Mouse (Mus musculus): ENCODE results near the gene Smad6. TPM values are rescaled to one million over a fixed set of nuclear protein-coding genes. Genes with fewer than 3 reads are reported as not detected.
A peak's percentile ranks its signal among the peaks of the same experiment; 100 is the strongest.

Gene Smad6
- polyA plus RNA-seq, 1 experiment from 2014 or later: 1.9 TPM

DNA sequence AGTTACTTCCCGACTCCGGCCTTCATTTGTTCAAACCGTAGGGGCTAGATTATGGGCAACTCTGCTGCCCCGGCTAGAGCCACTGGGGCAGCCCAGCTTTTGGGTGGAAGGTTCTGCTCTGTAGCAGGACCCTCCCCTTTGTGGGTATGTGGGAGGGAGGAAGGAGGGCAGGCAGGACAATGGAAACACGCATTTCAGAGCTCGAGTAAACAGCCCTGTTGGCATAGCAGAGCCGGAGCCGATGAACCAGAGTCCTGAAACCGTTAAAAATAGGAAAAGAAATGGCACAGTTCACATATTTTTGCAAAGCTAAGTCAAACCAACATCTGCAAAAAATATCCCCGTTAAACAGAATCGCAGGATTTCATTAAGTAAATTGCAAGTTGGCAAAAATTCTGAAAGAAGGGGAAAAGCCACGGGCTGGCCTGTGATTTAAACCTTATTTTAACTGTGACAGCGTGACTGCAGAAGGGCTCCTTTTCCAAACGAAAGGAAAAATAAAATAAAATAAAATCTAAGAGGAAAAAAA lies 48.1 kb downstream of the Smad6 start:
- no peaks in the 10 kb centered on the region for H3K9me3 ChIP-seq (replicated peaks; ENCODE audit: control insufficient read depth, low read length)
- ATAC-seq (no peak), DNase-seq (ENCODE audit: low spot score) (no peak)
- no peaks in the 10 kb centered on the region for H3K36me3 ChIP-seq (ENCODE audit: control insufficient read depth, insufficient read depth, low read length)
- H3K4me1 ChIP-seq (ENCODE audit: control insufficient read depth, insufficient read depth, low read length): peaks cover 26% of the 10 kb centered on the region
- H3K9ac ChIP-seq (ENCODE audit: low read length): peak overlapping the region; percentile 26; the same call in 1 of the 2 replicates
- WGBS: 24% methylated on average over 14 of the region's 14 CpGs
- no peaks in the 10 kb centered on the region for H3K27me3 ChIP-seq (replicated peaks; ENCODE audit: control insufficient read depth, insufficient read depth, low read length)
- H3K4me2 ChIP-seq (ENCODE audit: low read length): no peak overlapping the region
- no peak overlapping the region for H3K4me3 ChIP-seq (ENCODE audit: low read depth, low read length)
- H3K27ac ChIP-seq (ENCODE audit: low read depth, low read length): peak overlapping the region; percentile 17; the same call in 1 of the 2 replicates

DNA sequence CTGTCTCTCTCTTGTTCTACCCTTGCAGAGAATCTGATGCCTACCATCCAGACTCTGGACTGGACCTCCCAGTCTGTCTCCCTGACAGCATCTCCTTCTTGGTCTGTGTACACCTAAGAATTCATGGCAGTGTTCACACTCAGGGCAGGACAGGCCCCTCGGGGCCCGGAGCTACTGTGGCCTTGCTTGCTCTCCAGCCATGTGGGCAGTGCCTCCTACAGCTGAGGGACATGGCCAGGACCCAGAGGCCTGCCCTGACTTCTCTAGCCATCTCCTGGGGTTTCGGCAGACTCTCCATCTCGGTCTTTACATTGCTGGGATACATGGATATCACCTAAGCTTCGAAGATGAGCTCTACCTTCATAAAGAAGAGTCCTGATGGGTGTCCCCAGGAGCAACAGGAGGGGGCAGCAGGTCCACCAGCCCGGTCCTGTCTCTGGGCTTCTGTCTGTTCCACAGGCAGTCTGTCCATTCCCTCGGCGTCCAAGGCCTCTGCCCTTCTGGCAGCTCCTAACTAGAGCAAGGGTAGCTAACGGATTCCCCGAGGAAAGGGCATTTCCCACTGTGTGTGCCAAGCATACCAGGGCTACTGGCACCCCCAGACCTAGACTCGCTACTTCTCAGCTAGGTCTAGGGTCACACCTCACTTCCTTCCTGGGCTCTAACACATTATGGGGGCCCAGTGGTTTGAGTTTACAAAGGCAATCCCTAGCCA lies 49.1 kb downstream of the Smad6 start:
- Histone ChIP-seq H3K9me3 (replicated peaks; ENCODE audit: control insufficient read depth, low read length) (no peaks in the 10 kb centered on the region), H3K27ac (ENCODE audit: low read depth, low read length) (no peak overlapping the region), H3K4me1 (ENCODE audit: control insufficient read depth, insufficient read depth, low read length) (peaks cover 28% of the 10 kb centered on the region), H3K27me3 (replicated peaks; ENCODE audit: control insufficient read depth, insufficient read depth, low read length) (no peaks in the 10 kb centered on the region), H3K4me2 (ENCODE audit: low read length) (no peak overlapping the region), H3K36me3 (ENCODE audit: control insufficient read depth, insufficient read depth, low read length) (no peaks in the 10 kb centered on the region), H3K9ac (ENCODE audit: low read length) (no peak overlapping the region), H3K4me3 (ENCODE audit: low read depth, low read length) (no peak overlapping the region)
- WGBS: 93% methylated on average over 11 of the region's 11 CpGs
- ATAC-seq: no peak
- no peak for DNase-seq (ENCODE audit: low spot score)

DNA sequence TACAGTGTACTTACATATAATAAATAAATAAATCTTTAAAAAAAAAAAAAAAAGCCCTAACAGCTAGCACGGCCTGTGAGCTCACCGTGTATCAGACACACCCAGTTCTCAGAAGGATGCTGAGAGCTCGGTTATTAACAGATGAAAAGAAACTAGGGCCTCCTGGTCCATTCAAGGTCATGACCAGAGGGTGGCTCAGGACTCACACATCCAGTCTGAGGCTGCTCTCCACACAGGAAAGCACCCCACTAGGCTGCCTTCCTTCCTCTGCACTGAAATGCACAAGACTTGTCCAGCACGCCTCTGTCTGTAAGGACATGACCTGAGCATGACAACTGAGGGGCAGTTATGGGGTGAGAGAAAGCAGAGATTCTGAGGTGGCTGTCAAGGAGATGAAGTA lies 50.3 kb downstream of the Smad6 start:
- Histone ChIP-seq H3K4me3 (ENCODE audit: low read depth, low read length) (no peak overlapping the region), H3K27me3 (replicated peaks; ENCODE audit: control insufficient read depth, insufficient read depth, low read length) (no peaks in the 10 kb centered on the region), H3K9ac (ENCODE audit: low read length) (no peak overlapping the region), H3K4me1 (ENCODE audit: control insufficient read depth, insufficient read depth, low read length) (peaks cover 31% of the 10 kb centered on the region), H3K9me3 (replicated peaks; ENCODE audit: control insufficient read depth, low read length) (no peaks in the 10 kb centered on the region), H3K4me2 (ENCODE audit: low read length) (no peak overlapping the region), H3K27ac (ENCODE audit: low read depth, low read length) (no peak overlapping the region), H3K36me3 (ENCODE audit: control insufficient read depth, insufficient read depth, low read length) (no peaks in the 10 kb centered on the region)
- ATAC-seq: no peak
- no peak for DNase-seq (ENCODE audit: low spot score)
- WGBS: 73% methylated on average over 4 of the region's 4 CpGs

DNA sequence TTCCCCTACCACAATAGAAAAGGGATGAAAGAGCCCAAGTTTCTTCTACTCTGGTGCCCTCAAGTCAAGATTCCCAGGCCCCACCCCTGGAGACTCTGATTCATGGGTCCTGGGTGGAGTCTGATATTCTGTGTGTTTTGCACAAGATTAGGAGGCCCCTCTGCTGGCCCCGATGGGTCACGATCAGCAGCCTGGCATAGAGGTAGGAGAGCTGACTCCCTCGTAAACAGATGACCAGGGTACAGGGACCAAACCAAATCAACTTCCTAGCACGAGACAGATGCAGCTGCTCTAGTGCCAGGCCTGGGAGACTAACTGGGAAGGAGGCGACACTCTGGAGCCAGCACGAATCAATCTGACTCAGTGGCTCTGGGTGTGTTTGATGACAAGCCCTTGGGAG lies 51.0 kb downstream of the Smad6 start:
- H3K36me3 ChIP-seq (ENCODE audit: control insufficient read depth, insufficient read depth, low read length): no peaks in the 10 kb centered on the region
- no peak overlapping the region for H3K27ac ChIP-seq (ENCODE audit: low read depth, low read length)
- 76% methylated on average over 6 of the region's 6 CpGs for WGBS
- no peaks in the 10 kb centered on the region for H3K27me3 ChIP-seq (replicated peaks; ENCODE audit: control insufficient read depth, insufficient read depth, low read length)
- no peak overlapping the region for H3K4me2 ChIP-seq (ENCODE audit: low read length)
- ATAC-seq: no peak
- H3K4me3 ChIP-seq (ENCODE audit: low read depth, low read length): no peak overlapping the region
- peaks cover 30% of the 10 kb centered on the region for H3K4me1 ChIP-seq (ENCODE audit: control insufficient read depth, insufficient read depth, low read length)
- no peak overlapping the region for H3K9ac ChIP-seq (ENCODE audit: low read length)
- H3K9me3 ChIP-seq (replicated peaks; ENCODE audit: control insufficient read depth, low read length): no peaks in the 10 kb centered on the region
- no peak for DNase-seq (ENCODE audit: low spot score)

DNA sequence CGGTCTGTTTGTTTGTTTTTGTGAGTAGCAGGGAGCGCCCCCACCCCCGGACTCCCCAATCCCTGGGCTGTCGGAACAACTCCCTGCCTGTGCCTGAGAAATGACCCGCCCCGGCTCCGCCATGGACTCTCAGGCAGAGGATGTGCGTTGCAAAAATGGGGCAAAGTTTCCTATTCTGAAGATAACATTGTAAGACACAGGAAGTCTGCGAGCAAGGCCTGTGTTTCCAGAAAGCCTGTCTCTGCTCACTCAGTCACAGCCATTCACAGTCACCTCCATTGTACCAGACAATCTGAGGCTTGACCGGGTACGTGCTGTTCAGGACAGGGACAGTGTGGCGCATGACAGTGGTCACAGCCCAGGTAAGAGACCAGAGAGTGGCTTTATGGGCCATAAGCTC lies 51.5 kb downstream of the Smad6 start:
- no peaks in the 10 kb centered on the region for H3K27me3 ChIP-seq (replicated peaks; ENCODE audit: control insufficient read depth, insufficient read depth, low read length)
- H3K4me1 ChIP-seq (ENCODE audit: control insufficient read depth, insufficient read depth, low read length): peaks cover 29% of the 10 kb centered on the region
- no peak overlapping the region for H3K4me3 ChIP-seq (ENCODE audit: low read depth, low read length)
- DNase-seq (ENCODE audit: low spot score): no peak
- H3K9ac ChIP-seq (ENCODE audit: low read length): no peak overlapping the region
- no peaks in the 10 kb centered on the region for H3K36me3 ChIP-seq (ENCODE audit: control insufficient read depth, insufficient read depth, low read length)
- H3K4me2 ChIP-seq (ENCODE audit: low read length): no peak overlapping the region
- no peak overlapping the region for H3K27ac ChIP-seq (ENCODE audit: low read depth, low read length)
- no peak for ATAC-seq
- no peaks in the 10 kb centered on the region for H3K9me3 ChIP-seq (replicated peaks; ENCODE audit: control insufficient read depth, low read length)
- WGBS: 82% methylated on average over 12 of the region's 12 CpGs

DNA sequence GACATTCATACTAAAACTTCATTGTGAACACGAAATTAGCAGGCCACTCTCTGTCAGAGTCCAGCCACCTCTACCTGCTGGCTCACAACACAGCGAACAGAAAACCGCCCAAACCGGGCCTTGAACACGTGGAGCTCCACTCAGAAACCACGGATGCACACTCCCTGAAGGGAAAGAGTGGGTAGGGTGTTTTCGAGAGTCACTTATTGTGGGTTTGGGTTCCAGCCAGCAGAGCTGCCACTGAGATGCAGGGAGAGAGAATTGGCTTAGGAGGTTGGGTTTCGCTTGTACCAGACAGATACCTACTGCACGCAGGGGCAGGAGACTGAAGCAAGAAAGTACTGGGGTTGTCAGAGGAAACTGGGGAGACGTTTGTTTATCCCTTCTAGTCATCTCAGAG lies 52.4 kb downstream of the Smad6 start:
- WGBS: 77% methylated on average over 10 of the region's 10 CpGs
- peaks cover 29% of the 10 kb centered on the region for H3K4me1 ChIP-seq (ENCODE audit: control insufficient read depth, insufficient read depth, low read length)

DNA sequence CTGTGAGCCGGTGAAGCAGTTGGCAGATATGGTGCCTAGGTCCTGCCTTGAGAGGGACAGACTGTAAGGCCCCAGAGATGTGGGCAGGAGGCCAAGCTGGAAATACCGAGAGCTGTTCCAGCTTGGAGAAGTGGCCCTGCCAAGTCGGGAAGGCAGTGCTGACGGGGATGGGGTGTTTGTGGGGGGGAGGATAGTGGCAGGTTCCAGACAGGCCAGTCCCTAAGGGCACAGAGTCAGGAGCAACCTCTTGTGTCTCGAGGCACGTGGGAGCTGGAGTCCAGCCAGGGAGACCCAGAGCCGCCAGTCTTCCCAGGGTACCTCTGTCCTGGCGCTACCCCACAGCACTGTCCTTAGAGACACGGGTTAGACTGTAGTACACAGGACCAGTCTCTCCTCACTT lies 53.3 kb downstream of the Smad6 start:
- peak; percentile 53 for ATAC-seq
- H3K27ac ChIP-seq (ENCODE audit: low read depth, low read length): peak overlapping the region; percentile 48; the same call in 1 of the 2 replicates

More for the DNA sequence above, 52.4 kb downstream of the Smad6 start:
- Histone ChIP-seq H3K4me2 (ENCODE audit: low read length) (no peak overlapping the region), H3K27ac (ENCODE audit: low read depth, low read length) (no peak overlapping the region), H3K9me3 (replicated peaks; ENCODE audit: control insufficient read depth, low read length) (no peaks in the 10 kb centered on the region), H3K27me3 (replicated peaks; ENCODE audit: control insufficient read depth, insufficient read depth, low read length) (no peaks in the 10 kb centered on the region), H3K36me3 (ENCODE audit: control insufficient read depth, insufficient read depth, low read length) (no peaks in the 10 kb centered on the region), H3K9ac (ENCODE audit: low read length) (no peak overlapping the region), H3K4me3 (ENCODE audit: low read depth, low read length) (no peak overlapping the region)
- DNase-seq (ENCODE audit: low spot score) (no peak), ATAC-seq (no peak)

DNA sequence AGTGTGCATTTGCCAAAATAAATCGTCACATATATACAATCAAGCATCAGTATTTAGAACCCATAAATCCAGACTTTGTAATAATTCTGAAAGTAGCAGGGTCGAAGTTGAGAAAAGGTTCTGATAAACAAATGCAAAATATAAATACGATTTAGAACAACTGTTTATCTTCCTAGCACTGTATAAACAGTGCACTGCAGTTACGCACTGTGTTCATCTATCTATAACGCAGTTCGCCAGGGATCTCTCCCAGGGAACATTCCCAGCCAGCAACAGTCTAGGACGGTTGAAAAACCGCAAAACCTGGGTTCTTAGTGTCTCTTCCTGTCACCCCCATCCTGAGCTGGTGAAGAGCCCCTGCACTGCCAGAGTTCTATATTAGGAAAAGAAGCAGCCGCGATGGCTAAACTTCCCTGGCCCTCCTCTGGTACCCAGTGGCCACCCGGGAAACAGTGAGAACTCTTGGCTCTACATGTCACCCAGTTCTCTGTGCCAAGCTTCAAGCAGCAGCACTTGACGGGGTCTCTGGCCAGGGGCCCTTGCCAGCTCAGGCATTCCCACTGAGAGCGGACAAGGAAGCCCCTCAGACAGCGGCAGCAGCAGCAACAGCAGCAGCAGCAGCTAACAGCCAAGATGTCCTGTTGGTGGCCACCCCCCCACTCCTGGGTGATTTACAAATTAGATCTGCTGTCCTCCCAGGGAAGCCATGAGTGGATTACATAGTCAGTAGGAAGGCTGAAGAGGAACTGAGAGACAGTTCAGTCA lies 54.3 kb downstream of the Smad6 start:
- DNase-seq (ENCODE audit: low spot score) (no peak), ATAC-seq (no peak)
- 68% methylated on average over 14 of the region's 14 CpGs for WGBS
- H3K27me3 ChIP-seq (replicated peaks; ENCODE audit: control insufficient read depth, insufficient read depth, low read length): no peaks in the 10 kb centered on the region
- H3K9ac ChIP-seq (ENCODE audit: low read length): no peak overlapping the region
- H3K4me2 ChIP-seq (ENCODE audit: low read length): no peak overlapping the region
- H3K4me3 ChIP-seq (ENCODE audit: low read depth, low read length): no peak overlapping the region
- peak overlapping the region; percentile 35; the same call in 1 of the 2 replicates for H3K27ac ChIP-seq (ENCODE audit: low read depth, low read length)
- no peaks in the 10 kb centered on the region for H3K36me3 ChIP-seq (ENCODE audit: control insufficient read depth, insufficient read depth, low read length)
- H3K4me1 ChIP-seq (ENCODE audit: control insufficient read depth, insufficient read depth, low read length): peaks cover 18% of the 10 kb centered on the region
- H3K9me3 ChIP-seq (replicated peaks; ENCODE audit: control insufficient read depth, low read length): no peaks in the 10 kb centered on the region

More for the DNA sequence above, 53.3 kb downstream of the Smad6 start:
- Histone ChIP-seq H3K36me3 (ENCODE audit: control insufficient read depth, insufficient read depth, low read length) (no peaks in the 10 kb centered on the region), H3K4me1 (ENCODE audit: control insufficient read depth, insufficient read depth, low read length) (peaks cover 20% of the 10 kb centered on the region), H3K9ac (ENCODE audit: low read length) (no peak overlapping the region), H3K27me3 (replicated peaks; ENCODE audit: control insufficient read depth, insufficient read depth, low read length) (no peaks in the 10 kb centered on the region), H3K4me2 (ENCODE audit: low read length) (no peak overlapping the region), H3K4me3 (ENCODE audit: low read depth, low read length) (no peak overlapping the region), H3K9me3 (replicated peaks; ENCODE audit: control insufficient read depth, low read length) (no peaks in the 10 kb centered on the region)
- WGBS: 42% methylated on average over 9 of the region's 9 CpGs
- DNase-seq (ENCODE audit: low spot score): peak; percentile 86

DNA sequence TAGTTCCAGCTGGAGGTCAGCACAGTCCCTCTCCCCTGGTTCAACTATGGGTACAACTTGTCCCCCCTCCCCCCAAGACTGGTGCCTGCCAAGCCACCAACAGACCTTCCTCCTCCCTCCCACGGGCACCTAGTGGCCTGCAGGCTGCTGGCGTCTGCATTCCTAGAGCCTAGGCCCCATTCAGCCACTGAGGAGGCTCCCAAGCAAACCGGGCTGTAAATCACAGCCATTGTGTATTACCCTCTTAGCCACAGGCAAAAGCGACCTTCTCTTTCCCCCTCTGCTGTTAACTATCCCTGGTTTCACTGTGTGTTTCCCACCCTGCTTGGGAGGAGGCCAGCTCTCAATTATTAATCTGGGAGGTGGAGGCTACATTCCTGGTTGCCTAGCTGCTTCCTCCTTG lies 56.3 kb downstream of the Smad6 start:
- Histone ChIP-seq H3K27me3 (replicated peaks; ENCODE audit: control insufficient read depth, insufficient read depth, low read length) (no peaks in the 10 kb centered on the region), H3K4me1 (ENCODE audit: control insufficient read depth, insufficient read depth, low read length) (peaks cover 22% of the 10 kb centered on the region), H3K4me3 (ENCODE audit: low read depth, low read length) (no peak overlapping the region), H3K9me3 (replicated peaks; ENCODE audit: control insufficient read depth, low read length) (no peaks in the 10 kb centered on the region), H3K4me2 (ENCODE audit: low read length) (no peak overlapping the region), H3K36me3 (ENCODE audit: control insufficient read depth, insufficient read depth, low read length) (no peaks in the 10 kb centered on the region), H3K9ac (ENCODE audit: low read length) (no peak overlapping the region), H3K27ac (ENCODE audit: low read depth, low read length) (peak overlapping the region; percentile 30; the same call in 1 of the 2 replicates)
- DNase-seq (ENCODE audit: low spot score) (peak; percentile 72), ATAC-seq (peak; percentile 62)
- 6% methylated on average over 4 of the region's 4 CpGs for WGBS

Measured in forebrain, embryonic 14.5 days (tissue).